Mouse (Mus musculus): ENCODE measurements at regions not wholly inside any gene's neighbourhood (a gene's known extent, or its start where the extent isn't known, plus 50 kb on each side); places are given as distances from the start of the nearest gene placed in this dataset.

GRCm38 (mm10) chr7:40253486-40253885, 644.6 kb upstream of the Vstm2b start:
- DNase-seq (ENCODE audit: extremely low spot score, low read depth, low spot score) = no peak

GRCm38 (mm10) chr7:40257733-40258376, 640.3 kb upstream of the Vstm2b start:
- DNase-seq (ENCODE audit: extremely low spot score, low read depth, low spot score) = no peak

GRCm38 (mm10) chr7:40258377-40258739, 639.8 kb upstream of the Vstm2b start:
- DNase-seq (ENCODE audit: extremely low spot score, low read depth, low spot score) = no peak

- DNase-seq (ENCODE audit: extremely low spot score, low read depth, low spot score) = peak; percentile 35
These were observed 624.6 kb upstream of the Vstm2b start for GRCm38 (mm10) chr7:40273459-40274072.

- DNase-seq (ENCODE audit: extremely low spot score, low read depth, low spot score) = no peak
These were observed 623.0 kb upstream of the Vstm2b start for GRCm38 (mm10) chr7:40275078-40275477.

- no peak for DNase-seq (ENCODE audit: extremely low spot score, low read depth, low spot score)
These were observed 622.5 kb upstream of the Vstm2b start for GRCm38 (mm10) chr7:40275658-40276057.

- no peak for DNase-seq (ENCODE audit: extremely low spot score, low read depth, low spot score)
These were observed 622.0 kb upstream of the Vstm2b start for GRCm38 (mm10) chr7:40276116-40276515.

GRCm38 (mm10) chr7:40290166-40290565, 608.0 kb upstream of the Vstm2b start:
- no peak for DNase-seq (ENCODE audit: extremely low spot score, low read depth, low spot score)

GRCm38 (mm10) chr7:40310558-40310957, 587.6 kb upstream of the Vstm2b start:
- no peak for DNase-seq (ENCODE audit: extremely low spot score, low read depth, low spot score)

- DNase-seq (ENCODE audit: extremely low spot score, low read depth, low spot score) = no peak
These were observed 577.0 kb upstream of the Vstm2b start for GRCm38 (mm10) chr7:40321171-40321570.

- no peak for DNase-seq (ENCODE audit: extremely low spot score, low read depth, low spot score)
These were observed 572.9 kb upstream of the Vstm2b start for GRCm38 (mm10) chr7:40325188-40325705.

GRCm38 (mm10) chr7:40332455-40332854, 565.7 kb upstream of the Vstm2b start:
- DNase-seq (ENCODE audit: extremely low spot score, low read depth, low spot score) = no peak

- no peak for DNase-seq (ENCODE audit: extremely low spot score, low read depth, low spot score)
These were observed 545.8 kb upstream of the Vstm2b start for GRCm38 (mm10) chr7:40352306-40352705.

- no peak for DNase-seq (ENCODE audit: extremely low spot score, low read depth, low spot score)
These were observed 535.4 kb upstream of the Vstm2b start for GRCm38 (mm10) chr7:40362719-40363118.

- no peak for DNase-seq (ENCODE audit: extremely low spot score, low read depth, low spot score)
These were observed 525.4 kb upstream of the Vstm2b start for GRCm38 (mm10) chr7:40372713-40373112.

- DNase-seq (ENCODE audit: extremely low spot score, low read depth, low spot score) = no peak
These were observed 520.3 kb upstream of the Vstm2b start for GRCm38 (mm10) chr7:40377839-40378238.

GRCm38 (mm10) chr7:40381244-40381643, 516.9 kb upstream of the Vstm2b start:
- DNase-seq (ENCODE audit: extremely low spot score, low read depth, low spot score) = no peak

GRCm38 (mm10) chr7:40388152-40388551, 510.0 kb upstream of the Vstm2b start:
- no peak for DNase-seq (ENCODE audit: extremely low spot score, low read depth, low spot score)

GRCm38 (mm10) chr7:40389795-40390194, 508.3 kb upstream of the Vstm2b start:
- no peak for DNase-seq (ENCODE audit: extremely low spot score, low read depth, low spot score)

GRCm38 (mm10) chr7:40390927-40391326, 507.2 kb upstream of the Vstm2b start:
- DNase-seq (ENCODE audit: extremely low spot score, low read depth, low spot score) = no peak

GRCm38 (mm10) chr7:40391626-40392025, 506.5 kb upstream of the Vstm2b start:
- no peak for DNase-seq (ENCODE audit: extremely low spot score, low read depth, low spot score)

GRCm38 (mm10) chr7:40392207-40392606, 505.9 kb upstream of the Vstm2b start:
- no peak for DNase-seq (ENCODE audit: extremely low spot score, low read depth, low spot score)

GRCm38 (mm10) chr7:40392699-40393098, 505.4 kb upstream of the Vstm2b start:
- DNase-seq (ENCODE audit: extremely low spot score, low read depth, low spot score) = no peak
